Mouse (Mus musculus) spleen, adult 18-20 months (tissue): ENCODE measurements around the gene Arl4d.
"Not testable (repeated sequence)": the region's sequence is repeated elsewhere in the genome, so short reads cannot be mapped to it uniquely, and the experiment has no call there.

ENCODE experiments used
- DNase-seq, 2 experiments: peaks; one replicate each; pipeline ENCODE4 v3.0.0; 2022; ENCODE audit warnings: mixed read lengths in 2 of 2

Arl4d gene

GRCm38 (mm10) chr11:101664825-101665635 is at the start of gene Arl4d:
Gene Arl4d, plus strand, starts transcription at chr11:101665541.
- peak; percentile 91 to 95 for DNase-seq

GRCm38 (mm10) chr11:101616104-101616503 is 49.2 kb upstream of the Arl4d start:
- no peak for DNase-seq

- DNase-seq, result no peak
Measured at GRCm38 (mm10) chr11:101616948-101617767, 48.2 kb upstream of the Arl4d start.

- DNase-seq, result no peak
Measured at GRCm38 (mm10) chr11:101617849-101618248, 47.5 kb upstream of the Arl4d start.

- no peak for DNase-seq
Measured at GRCm38 (mm10) chr11:101618596-101618995, 46.7 kb upstream of the Arl4d start.

- not testable (repeated sequence) for DNase-seq
Measured at GRCm38 (mm10) chr11:101620022-101620655, 45.2 kb upstream of the Arl4d start.

- no peak for DNase-seq
Measured at GRCm38 (mm10) chr11:101626649-101626994, 38.7 kb upstream of the Arl4d start.

- peak; percentile 76 to 81 for DNase-seq
Measured at GRCm38 (mm10) chr11:101626995-101627856, 38.1 kb upstream of the Arl4d start, which contains the start of gene Rdm1. Gene Rdm1, plus strand, starts transcription at chr11:101627195.

- peak; percentile 75 to 82 for DNase-seq
Measured at GRCm38 (mm10) chr11:101627857-101628559, 37.3 kb upstream of the Arl4d start.

- DNase-seq, result not testable (repeated sequence)
Measured at GRCm38 (mm10) chr11:101628733-101629417, 36.5 kb upstream of the Arl4d start.

GRCm38 (mm10) chr11:101635660-101636059 is 29.7 kb upstream of the Arl4d start:
- no peak for DNase-seq

GRCm38 (mm10) chr11:101639761-101640160 is 25.6 kb upstream of the Arl4d start:
- DNase-seq, result no peak

- peak; percentile 67 to 74 for DNase-seq
Measured at GRCm38 (mm10) chr11:101640857-101641709, 24.3 kb upstream of the Arl4d start.

- peak in 1 of 2 experiments; percentile 7 for DNase-seq
Measured at GRCm38 (mm10) chr11:101641710-101642642, 23.4 kb upstream of the Arl4d start.

- no peak for DNase-seq
Measured at GRCm38 (mm10) chr11:101642931-101643330, 22.4 kb upstream of the Arl4d start.

- no peak for DNase-seq
Measured at GRCm38 (mm10) chr11:101644591-101644990, 20.8 kb upstream of the Arl4d start.

GRCm38 (mm10) chr11:101645043-101645410 is 20.3 kb upstream of the Arl4d start:
- DNase-seq, result not testable (repeated sequence)

GRCm38 (mm10) chr11:101645411-101646282 is 19.7 kb upstream of the Arl4d start:
- DNase-seq, result peak; percentile 44 to 59
